Mouse (Mus musculus) bone marrow macrophage, adult 2 months (primary cell): ENCODE measurements around the gene Tmem91.
"Not testable (repeated sequence)": the region's sequence is repeated elsewhere in the genome, so short reads cannot be mapped to it uniquely, and the experiment has no call there.

Source experiments
- CTCF ChIP-seq: IDR thresholded peaks from 2 replicates; pipeline ENCODE4 v1.5.1; 2012; ENCODE audit warnings: low read depth, mild to moderate bottlenecking, low read length, moderate library complexity
- POLR2A ChIP-seq: IDR thresholded peaks from 2 replicates; pipeline ENCODE4 v1.6.1; 2012; ENCODE audit warnings: mild to moderate bottlenecking, low read depth, low read length, borderline replicate concordance

- TF ChIP-seq CTCF, POLR2A: not testable (repeated sequence)
Observed at GRCm38 (mm10) chr7:25721776-25722175, 46.8 kb upstream of the Tmem91 start.
